Mouse (Mus musculus) macrophage (primary cell): Measurements from ENCODE around the gene Ankrd23. TPM values are rescaled to one million over a fixed set of nuclear protein-coding genes. Genes with fewer than 3 reads are reported as not detected.

Experiments used
- H3K27ac ChIP-seq: fragments of 350-480 bp; formaldehyde crosslinking; 2 replicates; pipeline ENCODE4 v1.9.0; 2021
- H3K36me3 ChIP-seq: fragments of 350-480 bp; formaldehyde crosslinking; 2 replicates; pipeline ENCODE4 v1.9.0; 2021; ENCODE audit errors: inconsistent target
- H3K4me3 ChIP-seq: fragments of 350-480 bp; formaldehyde crosslinking; 2 replicates; pipeline ENCODE4 v1.9.0; 2021; ENCODE audit errors: inconsistent target
- H3K79me2 ChIP-seq: fragments of 350-480 bp; formaldehyde crosslinking; 2 replicates; pipeline ENCODE4 v1.9.0; 2021; ENCODE audit errors: inconsistent target
- WGBS: methylation state at CpG from one replicate; pipeline ENCODE4 v1.1.7; 2026; ENCODE audit warnings: inconsistent platforms; ENCODE audit not compliant: missing documents; 5-methylcytosine and 5-hydroxymethylcytosine counted together
- polyA plus RNA-seq: library from polyadenylated mRNA; stranded (reverse); fragments of 250-400 nt; gene quantifications from 3 replicates; pipeline ENCODE4 v1.2.4, GENCODE M21; 2018; ENCODE audit warnings: inconsistent platforms

The Ankrd23 gene
- polyA plus RNA-seq, 1 experiment from 2014 or later, result 1.6 TPM

GRCm38 (mm10) chr1:36545382-36545781 lies 8.7 kb upstream of the Ankrd23 start:
- Histone ChIP-seq H3K79me2 (peaks cover 16% of the 10 kb centered on the region; the same call in 1 of the 2 replicates), H3K4me3 (no peak overlapping the region), H3K27ac (no peak overlapping the region), H3K36me3 (peaks cover 12% of the 10 kb centered on the region; the same call in 1 of the 2 replicates)
- 72% methylated on average over 2 of the region's 2 CpGs for WGBS

- Histone ChIP-seq H3K27ac (no peak overlapping the region), H3K36me3 (peaks cover 28% of the 10 kb centered on the region), H3K4me3 (no peak overlapping the region), H3K79me2 (peaks cover 16% of the 10 kb centered on the region; the same call in 1 of the 2 replicates)
- WGBS, result 92% methylated on average over 8 of the region's 9 CpGs
Observed at GRCm38 (mm10) chr1:36542925-36543324, 6.2 kb upstream of the Ankrd23 start.

- WGBS, result 95% methylated on average over 16 of the region's 16 CpGs
- Histone ChIP-seq H3K4me3 (no peak overlapping the region), H3K79me2 (peaks cover 16% of the 10 kb centered on the region; the same call in 1 of the 2 replicates), H3K27ac (no peak overlapping the region), H3K36me3 (peaks cover 28% of the 10 kb centered on the region)
Observed at GRCm38 (mm10) chr1:36541844-36542243, 5.2 kb upstream of the Ankrd23 start.

- Histone ChIP-seq H3K36me3 (peaks cover 28% of the 10 kb centered on the region), H3K79me2 (peaks cover 8% of the 10 kb centered on the region; the same call in 1 of the 2 replicates), H3K4me3 (no peak overlapping the region), H3K27ac (no peak overlapping the region)
- WGBS, result 99% methylated on average over 11 of the region's 12 CpGs
Observed at GRCm38 (mm10) chr1:36540807-36541206, 4.1 kb upstream of the Ankrd23 start.

GRCm38 (mm10) chr1:36540132-36540531 lies 3.4 kb upstream of the Ankrd23 start:
- H3K27ac ChIP-seq, result no peak overlapping the region
- peaks cover 28% of the 10 kb centered on the region for H3K36me3 ChIP-seq
- H3K79me2 ChIP-seq, result peaks cover under 1% of the 10 kb centered on the region; the same call in 1 of the 2 replicates
- 93% methylated on average over 11 of the region's 11 CpGs for WGBS
- H3K4me3 ChIP-seq, result no peak overlapping the region

- Histone ChIP-seq H3K27ac (no peak within 1 kb of the TSS), H3K36me3 (peaks cover 28% of the 10 kb centered on the region)
Observed at GRCm38 (mm10) chr1:36539186-36539585, 2.5 kb upstream of the Ankrd23 start, which contains the start of gene Gm42417. Gene Gm42417 (minus strand): TSS chr1:36539429.

GRCm38 (mm10) chr1:36538727-36539126 lies 2.0 kb upstream of the Ankrd23 start:
- Histone ChIP-seq H3K27ac (no peak overlapping the region), H3K79me2 (no peaks in the 10 kb centered on the region), H3K36me3 (peaks cover 28% of the 10 kb centered on the region), H3K4me3 (no peak overlapping the region)
- 76% methylated on average over 4 of the region's 4 CpGs for WGBS

More at GRCm38 (mm10) chr1:36539186-36539585, 2.5 kb upstream of the Ankrd23 start, which contains the start of gene Gm42417:
- Histone ChIP-seq H3K4me3 (no peak within 1 kb of the TSS), H3K79me2 (no peaks in the 10 kb centered on the region)
- 94% methylated on average over 7 of the region's 9 CpGs for WGBS

- H3K36me3 ChIP-seq, result peaks cover 23% of the 10 kb centered on the region
Observed at GRCm38 (mm10) chr1:36536397-36536728, 320 bp downstream of the Ankrd23 start.

GRCm38 (mm10) chr1:36535477-36536396 lies 946 bp downstream of the Ankrd23 start:
- H3K36me3 ChIP-seq, result peaks cover 19% of the 10 kb centered on the region
- 93% methylated on average over 11 of the region's 11 CpGs for WGBS

More at GRCm38 (mm10) chr1:36536397-36536728, 320 bp downstream of the Ankrd23 start:
- WGBS, result 95% methylated on average over 8 of the region's 8 CpGs
- Histone ChIP-seq H3K79me2 (no peaks in the 10 kb centered on the region), H3K4me3 (no peak overlapping the region), H3K27ac (no peak overlapping the region)

GRCm38 (mm10) chr1:36534595-36535058 lies 2.1 kb downstream of the Ankrd23 start:
- H3K27ac ChIP-seq, result no peak overlapping the region
- no peaks in the 10 kb centered on the region for H3K79me2 ChIP-seq
- H3K36me3 ChIP-seq, result peaks cover 12% of the 10 kb centered on the region
- WGBS, result 34% methylated on average over 6 of the region's 6 CpGs
- no peak overlapping the region for H3K4me3 ChIP-seq

More at GRCm38 (mm10) chr1:36535477-36536396, 946 bp downstream of the Ankrd23 start:
- no peak overlapping the region for H3K27ac ChIP-seq
- no peak overlapping the region for H3K4me3 ChIP-seq
- no peaks in the 10 kb centered on the region for H3K79me2 ChIP-seq

- peaks cover 6% of the 10 kb centered on the region; the same call in 1 of the 2 replicates for H3K36me3 ChIP-seq
- H3K4me3 ChIP-seq, result no peak overlapping the region
- WGBS, result 94% methylated on average over 6 of the region's 6 CpGs
- H3K27ac ChIP-seq, result no peak overlapping the region
- no peaks in the 10 kb centered on the region for H3K79me2 ChIP-seq
Observed at GRCm38 (mm10) chr1:36533546-36533945, 3.1 kb downstream of the Ankrd23 start.

GRCm38 (mm10) chr1:36531461-36531860 lies 5.2 kb downstream of the Ankrd23 start:
- WGBS, result 90% methylated on average over 12 of the region's 12 CpGs

GRCm38 (mm10) chr1:36530962-36531361 lies 5.7 kb downstream of the Ankrd23 start:
- H3K36me3 ChIP-seq, result peaks cover under 1% of the 10 kb centered on the region; the same call in 1 of the 2 replicates
- no peak overlapping the region for H3K27ac ChIP-seq
- H3K79me2 ChIP-seq, result no peaks in the 10 kb centered on the region
- 96% methylated on average over 6 of the region's 7 CpGs for WGBS
- H3K4me3 ChIP-seq, result no peak overlapping the region

More at GRCm38 (mm10) chr1:36531461-36531860, 5.2 kb downstream of the Ankrd23 start:
- Histone ChIP-seq H3K4me3 (no peak overlapping the region), H3K27ac (no peak overlapping the region), H3K79me2 (no peaks in the 10 kb centered on the region), H3K36me3 (no peaks in the 10 kb centered on the region)

- Histone ChIP-seq H3K4me3 (no peak overlapping the region), H3K27ac (no peak overlapping the region), H3K79me2 (no peaks in the 10 kb centered on the region), H3K36me3 (peaks cover 5% of the 10 kb centered on the region; the same call in 1 of the 2 replicates)
- WGBS, result 91% methylated on average over 8 of the region's 8 CpGs
Observed at GRCm38 (mm10) chr1:36530485-36530884, 6.2 kb downstream of the Ankrd23 start.

- Histone ChIP-seq H3K79me2 (no peaks in the 10 kb centered on the region), H3K4me3 (no peak overlapping the region), H3K36me3 (peaks cover 11% of the 10 kb centered on the region; the same call in 1 of the 2 replicates), H3K27ac (no peak overlapping the region)
- WGBS, result 100% methylated on average over 4 of the region's 4 CpGs
Observed at GRCm38 (mm10) chr1:36529875-36530274, 6.8 kb downstream of the Ankrd23 start.
